Mouse (Mus musculus): ENCODE measurements around the gene Coq8a. TPM values are rescaled to one million over a fixed set of nuclear protein-coding genes. Genes with fewer than 3 reads are reported as not detected.
A peak's percentile ranks its signal among the peaks of the same experiment; 100 is the strongest.

The Coq8a gene
- polyA plus RNA-seq, 1 experiment from 2014 or later, result 8.6 TPM

DNA sequence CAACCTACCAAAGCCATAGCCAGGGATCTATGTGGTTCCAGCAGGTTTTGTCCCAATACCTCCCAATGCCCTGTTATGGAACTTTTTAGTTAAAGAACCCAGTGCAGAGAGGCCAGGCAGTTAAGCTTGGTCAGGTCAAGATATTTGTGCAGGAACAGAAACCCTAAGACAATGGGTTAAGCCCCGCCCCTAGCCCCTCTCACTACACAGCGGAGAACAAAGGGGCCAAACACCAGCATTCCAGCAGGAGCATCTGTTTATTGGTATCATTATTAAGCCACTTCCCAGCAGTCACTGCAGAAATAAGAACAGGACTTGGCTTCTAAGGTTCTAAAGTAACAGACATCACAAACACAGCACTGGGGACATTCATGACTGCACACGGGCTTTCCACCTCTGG is 27.4 kb upstream of the Coq8a start:
- no peak overlapping the region for H3K4me3 ChIP-seq (ENCODE audit: low read depth, low read length)
- H3K27me3 ChIP-seq (ENCODE audit: control insufficient read depth, insufficient read depth, low read length), result no peaks in the 10 kb centered on the region
- peak overlapping the region; percentile 61 for H3K4me2 ChIP-seq
- H3K36me3 ChIP-seq (ENCODE audit: control insufficient read depth, insufficient read depth, low read length), result no peaks in the 10 kb centered on the region
- WGBS (ENCODE audit: insufficient replicate concordance), result 84% methylated on average over 3 of the region's 3 CpGs
- peaks cover 6% of the 10 kb centered on the region for H3K4me1 ChIP-seq (ENCODE audit: control insufficient read depth, insufficient read depth, low read length)
- H3K9me3 ChIP-seq (replicated peaks; ENCODE audit: control insufficient read depth, low read length), result no peaks in the 10 kb centered on the region
- peak overlapping the region; percentile 69; the same call in 1 of the 2 replicates for H3K9ac ChIP-seq (ENCODE audit: low read depth, low read length)
- no peak for ATAC-seq (replicated peaks; ENCODE audit: insufficient number of reproducible peaks, low FRiP score, low TSS enrichment)
- H3K27ac ChIP-seq (ENCODE audit: low read depth, low read length), result no peak overlapping the region; the same call in 1 of the 2 replicates

DNA sequence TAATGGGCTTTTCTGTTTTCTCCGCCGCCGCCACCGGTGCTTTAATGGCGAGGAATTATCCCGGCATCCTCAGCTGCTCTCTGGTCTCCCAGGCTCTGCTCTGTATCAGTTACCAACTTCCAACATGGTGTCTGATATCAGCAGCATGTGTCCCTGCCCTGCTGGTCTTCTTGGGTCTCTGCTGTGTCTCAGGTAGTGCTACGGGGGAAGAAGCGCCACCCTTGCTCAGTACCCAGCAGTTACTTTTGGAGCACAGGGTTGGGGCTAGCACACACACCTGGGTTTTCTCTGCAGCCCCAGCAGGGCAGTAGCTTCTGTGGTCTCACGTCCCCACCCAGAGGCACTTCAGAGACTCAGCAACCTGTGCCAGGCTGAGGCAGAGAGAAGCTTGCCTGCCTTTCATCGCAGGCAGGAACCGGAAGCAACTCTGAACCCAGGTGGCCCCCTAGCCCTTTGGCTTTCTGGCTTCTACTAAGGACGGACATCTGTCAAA is 26.9 kb upstream of the Coq8a start:
- peak; percentile 34; the same call in 1 of the 2 replicates for ATAC-seq (replicated peaks; ENCODE audit: insufficient number of reproducible peaks, low FRiP score, low TSS enrichment)
- H3K4me1 ChIP-seq (ENCODE audit: control insufficient read depth, insufficient read depth, low read length), result peaks cover 6% of the 10 kb centered on the region
- H3K36me3 ChIP-seq (ENCODE audit: control insufficient read depth, insufficient read depth, low read length), result no peaks in the 10 kb centered on the region
- H3K27ac ChIP-seq (ENCODE audit: low read depth, low read length), result peak overlapping the region; percentile 50
- peak overlapping the region; percentile 48 for H3K4me3 ChIP-seq (ENCODE audit: low read depth, low read length)
- H3K9me3 ChIP-seq (replicated peaks; ENCODE audit: control insufficient read depth, low read length), result no peaks in the 10 kb centered on the region
- 7% methylated on average over 12 of the region's 12 CpGs for WGBS (ENCODE audit: insufficient replicate concordance)
- H3K9ac ChIP-seq (ENCODE audit: low read depth, low read length), result peak overlapping the region; percentile 69
- peak overlapping the region; percentile 61 for H3K4me2 ChIP-seq
- H3K27me3 ChIP-seq (ENCODE audit: control insufficient read depth, insufficient read depth, low read length), result no peaks in the 10 kb centered on the region

GRCm38 (mm10) chr1:180225500-180226220 is 26.3 kb upstream of the Coq8a start:
- Histone ChIP-seq H3K9ac (ENCODE audit: low read depth, low read length) (peak overlapping the region; percentile 69), H3K4me1 (ENCODE audit: control insufficient read depth, insufficient read depth, low read length) (peaks cover 6% of the 10 kb centered on the region), H3K36me3 (ENCODE audit: control insufficient read depth, insufficient read depth, low read length) (no peaks in the 10 kb centered on the region), H3K27me3 (ENCODE audit: control insufficient read depth, insufficient read depth, low read length) (no peaks in the 10 kb centered on the region), H3K4me3 (ENCODE audit: low read depth, low read length) (peak overlapping the region; percentile 48), H3K9me3 (replicated peaks; ENCODE audit: control insufficient read depth, low read length) (no peaks in the 10 kb centered on the region), H3K4me2 (peak overlapping the region; percentile 61), H3K27ac (ENCODE audit: low read depth, low read length) (peak overlapping the region; percentile 50; the same call in 1 of the 2 replicates)
- WGBS (ENCODE audit: insufficient replicate concordance), result 14% methylated on average over 21 of the region's 21 CpGs
- peak; percentile 87 for ATAC-seq (replicated peaks; ENCODE audit: insufficient number of reproducible peaks, low FRiP score, low TSS enrichment)

- WGBS (ENCODE audit: insufficient replicate concordance), result 96% methylated on average over 1 of the region's 1 CpGs
- H3K9ac ChIP-seq (ENCODE audit: low read depth, low read length), result no peak overlapping the region
- peaks cover 6% of the 10 kb centered on the region for H3K4me1 ChIP-seq (ENCODE audit: control insufficient read depth, insufficient read depth, low read length)
- no peak overlapping the region for H3K27ac ChIP-seq (ENCODE audit: low read depth, low read length)
- no peaks in the 10 kb centered on the region for H3K27me3 ChIP-seq (ENCODE audit: control insufficient read depth, insufficient read depth, low read length)
- no peaks in the 10 kb centered on the region for H3K36me3 ChIP-seq (ENCODE audit: control insufficient read depth, insufficient read depth, low read length)
- H3K4me3 ChIP-seq (ENCODE audit: low read depth, low read length), result no peak overlapping the region
- H3K4me2 ChIP-seq, result no peak overlapping the region
- ATAC-seq (replicated peaks; ENCODE audit: insufficient number of reproducible peaks, low FRiP score, low TSS enrichment), result no peak
- no peaks in the 10 kb centered on the region for H3K9me3 ChIP-seq (replicated peaks; ENCODE audit: control insufficient read depth, low read length)
Observed at GRCm38 (mm10) chr1:180222007-180222406, 22.6 kb upstream of the Coq8a start.

GRCm38 (mm10) chr1:180220791-180221542 is 21.6 kb upstream of the Coq8a start:
- Histone ChIP-seq H3K36me3 (ENCODE audit: control insufficient read depth, insufficient read depth, low read length) (no peaks in the 10 kb centered on the region), H3K27me3 (ENCODE audit: control insufficient read depth, insufficient read depth, low read length) (no peaks in the 10 kb centered on the region), H3K9ac (ENCODE audit: low read depth, low read length) (no peak overlapping the region), H3K9me3 (replicated peaks; ENCODE audit: control insufficient read depth, low read length) (no peaks in the 10 kb centered on the region), H3K4me2 (no peak overlapping the region), H3K4me1 (ENCODE audit: control insufficient read depth, insufficient read depth, low read length) (no peaks in the 10 kb centered on the region), H3K4me3 (ENCODE audit: low read depth, low read length) (no peak overlapping the region), H3K27ac (ENCODE audit: low read depth, low read length) (no peak overlapping the region)
- 83% methylated on average over 19 of the region's 19 CpGs for WGBS (ENCODE audit: insufficient replicate concordance)
- ATAC-seq (replicated peaks; ENCODE audit: insufficient number of reproducible peaks, low FRiP score, low TSS enrichment), result no peak

DNA sequence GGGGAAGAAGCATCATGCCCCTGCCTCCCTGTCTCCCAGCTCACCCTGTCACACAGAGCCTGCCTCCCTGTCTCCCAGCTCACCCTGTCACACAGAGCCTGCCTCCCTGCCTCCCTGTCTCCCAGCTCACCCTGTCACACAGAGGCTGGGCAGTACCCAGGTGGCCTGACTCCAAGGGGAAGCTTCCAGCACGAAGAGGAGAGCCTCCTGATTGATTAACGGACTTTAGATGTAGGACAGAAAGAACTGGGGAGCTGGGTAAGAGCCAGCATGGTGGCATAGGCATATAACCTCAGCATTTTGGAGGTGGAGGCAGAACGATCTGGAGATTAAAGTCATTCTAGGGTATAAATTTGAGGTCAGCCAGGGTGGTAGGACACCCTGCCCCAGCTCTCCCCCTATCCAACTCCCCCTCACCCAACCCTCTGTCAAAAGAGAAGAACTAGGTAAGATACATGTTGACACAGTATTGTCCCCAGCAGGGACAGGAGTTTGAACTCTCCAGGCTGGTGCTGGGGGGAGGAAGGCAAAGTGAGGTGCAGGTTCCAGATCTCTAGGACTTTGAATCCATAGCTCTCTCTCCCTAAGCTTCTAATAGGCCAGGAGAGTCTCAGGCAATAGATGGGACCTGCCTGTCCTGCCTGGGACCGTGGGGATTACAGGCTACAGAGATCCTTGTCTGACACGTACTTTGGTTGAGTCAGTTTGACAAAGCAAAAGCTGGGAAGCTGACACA is 17.3 kb upstream of the Coq8a start:
- no peak overlapping the region for H3K27ac ChIP-seq (ENCODE audit: low read depth, low read length)
- H3K4me2 ChIP-seq, result no peak overlapping the region
- no peaks in the 10 kb centered on the region for H3K36me3 ChIP-seq (ENCODE audit: control insufficient read depth, insufficient read depth, low read length)
- no peaks in the 10 kb centered on the region for H3K9me3 ChIP-seq (replicated peaks; ENCODE audit: control insufficient read depth, low read length)
- no peak for ATAC-seq (replicated peaks; ENCODE audit: insufficient number of reproducible peaks, low FRiP score, low TSS enrichment)
- H3K27me3 ChIP-seq (ENCODE audit: control insufficient read depth, insufficient read depth, low read length), result no peaks in the 10 kb centered on the region
- H3K4me3 ChIP-seq (ENCODE audit: low read depth, low read length), result no peak overlapping the region
- H3K9ac ChIP-seq (ENCODE audit: low read depth, low read length), result no peak overlapping the region
- WGBS (ENCODE audit: insufficient replicate concordance), result 58% methylated on average over 5 of the region's 5 CpGs
- H3K4me1 ChIP-seq (ENCODE audit: control insufficient read depth, insufficient read depth, low read length), result no peaks in the 10 kb centered on the region

GRCm38 (mm10) chr1:180215044-180215443 is 15.6 kb upstream of the Coq8a start:
- Histone ChIP-seq H3K9ac (ENCODE audit: low read depth, low read length) (no peak overlapping the region), H3K36me3 (ENCODE audit: control insufficient read depth, insufficient read depth, low read length) (no peaks in the 10 kb centered on the region), H3K4me3 (ENCODE audit: low read depth, low read length) (no peak overlapping the region), H3K4me2 (no peak overlapping the region), H3K9me3 (replicated peaks; ENCODE audit: control insufficient read depth, low read length) (no peaks in the 10 kb centered on the region), H3K4me1 (ENCODE audit: control insufficient read depth, insufficient read depth, low read length) (no peaks in the 10 kb centered on the region), H3K27ac (ENCODE audit: low read depth, low read length) (no peak overlapping the region), H3K27me3 (ENCODE audit: control insufficient read depth, insufficient read depth, low read length) (no peaks in the 10 kb centered on the region)
- WGBS (ENCODE audit: insufficient replicate concordance), result 14% methylated on average over 4 of the region's 4 CpGs
- ATAC-seq (replicated peaks; ENCODE audit: insufficient number of reproducible peaks, low FRiP score, low TSS enrichment), result no peak; the same call in 1 of the 2 replicates

- Histone ChIP-seq H3K4me3 (ENCODE audit: low read depth, low read length) (no peak overlapping the region), H3K36me3 (ENCODE audit: control insufficient read depth, insufficient read depth, low read length) (no peaks in the 10 kb centered on the region), H3K9ac (ENCODE audit: low read depth, low read length) (no peak overlapping the region), H3K27ac (ENCODE audit: low read depth, low read length) (no peak overlapping the region), H3K27me3 (ENCODE audit: control insufficient read depth, insufficient read depth, low read length) (no peaks in the 10 kb centered on the region), H3K9me3 (replicated peaks; ENCODE audit: control insufficient read depth, low read length) (no peaks in the 10 kb centered on the region), H3K4me1 (ENCODE audit: control insufficient read depth, insufficient read depth, low read length) (no peaks in the 10 kb centered on the region), H3K4me2 (no peak overlapping the region)
- no peak for ATAC-seq (replicated peaks; ENCODE audit: insufficient number of reproducible peaks, low FRiP score, low TSS enrichment)
- whole genome bisulfite sequencing (ENCODE audit: insufficient replicate concordance), result 79% methylated on average over 5 of the region's 5 CpGs
Observed at GRCm38 (mm10) chr1:180212911-180213310, 13.5 kb upstream of the Coq8a start.
